Mouse (Mus musculus) left cerebral cortex, adult 18-20 months (tissue): ENCODE results near the gene Slc8a1. TPM values are rescaled to one million over a fixed set of nuclear protein-coding genes. Genes with fewer than 3 reads are reported as not detected.

ENCODE experiments used
- DNase-seq, 2 experiments: peaks; one replicate each; pipeline ENCODE4 v3.0.0; 2021 to 2022; ENCODE audit warnings: low spot score in 2 of 2, mixed read lengths in 1 of 2
- total RNA-seq, 2 experiments: library from RNA; stranded (reverse); gene quantifications; 2 replicates each; pipeline ENCODE4 v1.2.3; 2021

The Slc8a1 gene
- total RNA-seq, 2 experiments from 2014 or later = 251 to 256 TPM

GRCm38 (mm10) chr17:81432733-81433132 is 305.4 kb downstream of the Slc8a1 start:
- no peak for DNase-seq

GRCm38 (mm10) chr17:81427245-81427644 is 310.9 kb downstream of the Slc8a1 start:
- DNase-seq = peak; percentile 43 to 71

- DNase-seq = no peak
These were observed 313.8 kb downstream of the Slc8a1 start for GRCm38 (mm10) chr17:81424256-81424912.

GRCm38 (mm10) chr17:81419802-81420459 is 318.2 kb downstream of the Slc8a1 start:
- DNase-seq = peak; percentile 25 to 48

GRCm38 (mm10) chr17:81416361-81417114 is 321.6 kb downstream of the Slc8a1 start:
- no peak for DNase-seq

- no peak for DNase-seq
These were observed 325.4 kb downstream of the Slc8a1 start for GRCm38 (mm10) chr17:81412736-81413135.

GRCm38 (mm10) chr17:81404225-81404624 is 334.0 kb downstream of the Slc8a1 start:
- no peak for DNase-seq

GRCm38 (mm10) chr17:81403121-81403520 is 335.1 kb downstream of the Slc8a1 start:
- DNase-seq = no peak

- DNase-seq = peak; percentile 24 to 36
These were observed 335.5 kb downstream of the Slc8a1 start for GRCm38 (mm10) chr17:81402636-81403035.

- no peak for DNase-seq
These were observed 337.8 kb downstream of the Slc8a1 start for GRCm38 (mm10) chr17:81400377-81400776.

- DNase-seq = no peak
These were observed 340.7 kb downstream of the Slc8a1 start for GRCm38 (mm10) chr17:81397434-81397833.

- no peak for DNase-seq
These were observed 344.1 kb downstream of the Slc8a1 start for GRCm38 (mm10) chr17:81394124-81394523.

- DNase-seq = no peak
These were observed 345.1 kb downstream of the Slc8a1 start for GRCm38 (mm10) chr17:81393040-81393439.

- no peak for DNase-seq
These were observed 346.7 kb downstream of the Slc8a1 start for GRCm38 (mm10) chr17:81391478-81391877.

- DNase-seq = no peak
These were observed 347.4 kb downstream of the Slc8a1 start for GRCm38 (mm10) chr17:81390790-81391189.

- no peak for DNase-seq
These were observed 352.1 kb downstream of the Slc8a1 start for GRCm38 (mm10) chr17:81386118-81386517.

GRCm38 (mm10) chr17:81385476-81385875 is 352.7 kb downstream of the Slc8a1 start:
- no peak for DNase-seq

GRCm38 (mm10) chr17:81383461-81383860 is 354.7 kb downstream of the Slc8a1 start:
- DNase-seq = no peak

GRCm38 (mm10) chr17:81378436-81378835 is 359.7 kb downstream of the Slc8a1 start:
- no peak for DNase-seq

- no peak for DNase-seq
These were observed 360.3 kb downstream of the Slc8a1 start for GRCm38 (mm10) chr17:81377757-81378299.

GRCm38 (mm10) chr17:81377195-81377594 is 361.0 kb downstream of the Slc8a1 start:
- DNase-seq = no peak

GRCm38 (mm10) chr17:81375901-81376300 is 362.3 kb downstream of the Slc8a1 start:
- DNase-seq = no peak
